Mouse (Mus musculus): ENCODE measurements around the gene Fyb. TPM values are rescaled to one million over a fixed set of nuclear protein-coding genes. Genes with fewer than 3 reads are reported as not detected.

Fyb gene
- polyA plus RNA-seq (2014; fragmentation: Illumina TruSeq; extraction: RNeasy Lipid Tissue Mini Kit (QIAGEN cat#74804); ENCODE audit: low read depth, low replicate concordance): 37.3 TPM

DNA sequence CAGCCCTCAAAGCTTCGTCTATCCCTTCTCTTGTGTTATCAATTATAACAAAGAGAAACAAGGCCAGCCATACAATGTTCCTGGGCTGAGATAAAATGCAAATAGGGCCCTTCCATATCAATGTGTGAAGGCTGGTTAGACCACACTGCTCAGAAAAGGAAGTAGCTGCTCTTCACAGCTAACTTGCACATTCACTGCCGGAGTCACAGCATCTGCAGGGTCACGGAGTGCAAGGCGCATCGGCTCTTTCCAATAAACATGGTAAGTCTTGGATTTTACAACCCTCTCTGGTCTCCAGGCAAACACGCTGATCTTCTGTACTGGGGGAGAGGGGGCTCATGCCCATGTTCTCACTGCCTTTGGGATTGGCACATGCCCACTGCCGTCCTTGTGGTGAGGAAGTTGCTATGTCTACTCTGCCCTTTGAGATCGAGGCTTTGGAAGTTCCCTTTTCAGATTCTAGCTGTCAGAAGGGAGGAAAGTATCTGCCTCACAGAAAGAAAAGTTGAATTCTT, at the start of gene Fyb:
Fyb (plus strand) TSS at position 201 of the 515 bp plus-strand sequence.

DNA sequence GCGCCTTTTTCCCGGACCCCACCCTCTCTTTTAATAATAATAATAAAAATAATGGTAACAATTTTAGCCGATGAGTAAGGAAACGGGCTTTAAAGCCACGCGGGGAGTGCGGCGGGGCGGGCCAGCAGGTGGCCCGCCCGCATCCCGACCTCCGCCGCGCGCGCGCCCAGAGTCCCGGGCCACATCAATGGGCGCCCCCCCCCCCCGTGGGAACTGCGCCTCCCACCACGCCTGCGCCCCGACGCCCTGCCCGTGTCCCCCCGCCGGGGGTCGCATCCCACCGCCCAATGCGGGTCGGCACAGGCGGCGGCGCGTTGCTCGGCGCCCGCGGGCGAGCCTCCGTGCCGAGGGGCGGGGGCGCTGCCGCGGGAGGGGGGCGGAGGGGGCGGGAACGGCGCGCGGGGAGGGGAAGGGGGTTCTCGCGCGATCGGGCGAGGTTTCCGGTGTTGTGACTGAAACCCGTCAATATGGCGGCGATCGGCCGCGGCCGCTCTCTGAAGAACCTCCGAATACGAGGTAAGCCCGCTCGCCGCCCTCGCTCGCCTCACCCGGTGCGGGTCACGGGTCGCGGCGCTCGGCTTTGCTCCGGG, 185.4 kb downstream of the Fyb start, which contains the start of gene Rictor:
Rictor (plus strand) TSS at position 444 of the 590 bp plus-strand sequence.

Other genes with a start within 250 kb of the Fyb start
- gene Dab2, start 223.1 kb upstream of the Fyb start, polyA plus RNA-seq (2014; fragmentation: Illumina TruSeq; extraction: RNeasy Lipid Tissue Mini Kit (QIAGEN cat#74804); ENCODE audit: low read depth, low replicate concordance): 55.7 TPM
- gene C9, start 77.5 kb upstream of the Fyb start, polyA plus RNA-seq (2014; fragmentation: Illumina TruSeq; extraction: RNeasy Lipid Tissue Mini Kit (QIAGEN cat#74804); ENCODE audit: low read depth, low replicate concordance): 1.2 TPM
- 32.5 TPM for gene Rictor, start 185.5 kb downstream of the Fyb start, polyA plus RNA-seq (2014; fragmentation: Illumina TruSeq; extraction: RNeasy Lipid Tissue Mini Kit (QIAGEN cat#74804); ENCODE audit: low read depth, low replicate concordance)